Mouse (Mus musculus) frontal cortex, postnatal 36 days (tissue): Measurements from ENCODE around the gene Nudt7.
A peak's percentile ranks its signal among the peaks of the same experiment; 100 is the strongest.

ENCODE experiments used
- DNase-seq, 2 experiments: peaks; one replicate each; pipeline ENCODE4 v3.0.0; 2022; ENCODE audit warnings: low spot score in 2 of 2

The Nudt7 gene

DNA sequence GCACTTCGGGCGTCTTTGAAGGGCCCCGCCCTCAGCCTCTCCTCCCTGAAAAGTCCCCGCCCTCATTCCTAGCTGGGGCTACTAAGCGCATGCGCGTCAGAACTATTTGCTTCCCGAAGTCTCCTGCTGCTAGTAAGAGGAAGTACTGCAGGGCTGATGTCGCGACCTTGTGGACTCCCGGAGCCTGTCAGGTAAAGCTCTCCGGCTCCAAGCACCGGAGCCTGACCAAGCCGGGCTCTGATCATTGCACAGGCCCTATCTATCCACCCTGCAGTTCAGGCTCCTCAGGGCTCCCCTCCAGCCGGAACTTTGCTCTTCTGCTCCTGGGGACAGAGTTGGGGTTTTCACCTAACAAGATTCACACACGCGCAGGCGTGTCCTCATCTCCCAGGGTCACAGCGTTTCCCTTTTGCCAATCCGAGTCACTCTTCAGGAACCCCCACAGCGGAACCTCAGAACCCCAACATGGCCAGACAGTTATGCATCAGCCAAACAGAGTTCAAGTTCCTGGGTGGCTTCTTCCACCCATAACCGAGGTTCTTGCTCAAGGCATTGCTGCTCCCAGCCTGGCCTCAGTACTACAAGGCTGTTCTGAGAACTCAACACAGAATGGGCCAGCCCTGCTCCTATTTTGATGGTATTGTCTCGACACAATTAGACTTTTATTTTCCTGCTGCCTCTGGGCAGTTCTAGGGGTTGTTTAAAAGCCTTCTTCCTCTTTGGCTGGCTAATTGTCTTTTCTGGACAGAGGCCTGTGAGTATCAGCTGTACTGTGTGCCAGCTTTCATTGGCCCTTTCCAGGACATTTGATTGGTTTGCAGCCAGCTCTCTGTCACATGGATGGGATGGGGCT is at the start of gene Nudt7:
Gene Nudt7 (plus strand): TSS at position 48 of the 853 bp plus-strand sequence.
- DNase-seq = peak; percentile 70 to 78

DNA sequence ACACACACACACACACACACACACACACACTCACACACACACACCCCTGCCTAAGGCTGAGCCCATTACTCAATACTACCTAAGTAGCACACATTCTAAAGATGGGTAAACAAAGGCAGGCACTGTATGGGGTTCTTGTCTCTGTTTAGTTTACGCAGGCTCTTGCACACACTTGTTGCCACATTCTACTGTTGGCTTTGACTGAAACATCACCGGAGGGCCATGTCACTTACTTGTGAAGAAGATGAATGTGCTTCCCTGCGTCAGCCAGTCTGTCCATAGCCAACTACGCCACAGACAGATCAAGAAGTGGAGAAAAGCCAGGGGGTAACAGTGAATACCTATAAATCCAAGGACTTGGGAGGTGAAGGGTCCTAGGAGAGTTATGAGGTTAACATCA is 45.4 kb upstream of the Nudt7 start:
- DNase-seq = no peak

DNA sequence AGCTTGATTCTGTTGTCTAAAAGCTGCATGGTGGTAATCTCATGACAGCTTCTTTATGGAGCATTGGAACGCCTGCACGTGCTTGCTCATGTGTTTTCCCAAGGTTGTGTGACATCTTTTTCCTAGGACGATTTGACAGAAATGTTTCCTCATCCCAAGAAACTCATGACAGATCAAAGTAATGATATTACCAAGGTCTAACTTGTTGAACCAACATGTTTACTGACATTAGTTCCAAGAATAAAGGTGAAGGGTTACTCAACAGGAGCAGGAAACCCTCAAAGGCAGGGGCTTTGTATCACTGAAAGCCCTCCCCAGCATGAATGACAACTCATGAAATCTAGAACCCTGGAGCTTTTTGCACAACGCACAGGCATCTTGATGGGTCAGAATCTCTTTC is 42.6 kb upstream of the Nudt7 start:
- DNase-seq = no peak

DNA sequence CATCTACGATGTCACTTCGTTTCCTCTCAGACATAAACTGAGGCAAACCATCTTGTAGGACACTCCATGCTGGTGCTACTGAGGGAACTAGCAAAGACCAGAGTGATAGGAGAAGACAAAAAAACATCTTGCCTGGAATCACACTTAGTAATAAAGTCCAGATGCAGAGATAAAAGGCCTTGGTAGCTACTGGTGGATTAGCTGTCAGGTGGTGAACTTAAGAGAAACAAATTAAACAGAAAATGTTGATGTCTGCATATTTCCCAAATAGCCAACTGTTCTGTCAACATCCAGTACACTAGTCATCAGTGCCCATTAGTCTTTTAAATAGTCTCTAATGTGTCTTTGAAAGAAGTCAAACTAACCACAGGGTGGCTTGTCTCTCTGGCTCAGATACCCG is 40.0 kb upstream of the Nudt7 start:
- no peak for DNase-seq

DNA sequence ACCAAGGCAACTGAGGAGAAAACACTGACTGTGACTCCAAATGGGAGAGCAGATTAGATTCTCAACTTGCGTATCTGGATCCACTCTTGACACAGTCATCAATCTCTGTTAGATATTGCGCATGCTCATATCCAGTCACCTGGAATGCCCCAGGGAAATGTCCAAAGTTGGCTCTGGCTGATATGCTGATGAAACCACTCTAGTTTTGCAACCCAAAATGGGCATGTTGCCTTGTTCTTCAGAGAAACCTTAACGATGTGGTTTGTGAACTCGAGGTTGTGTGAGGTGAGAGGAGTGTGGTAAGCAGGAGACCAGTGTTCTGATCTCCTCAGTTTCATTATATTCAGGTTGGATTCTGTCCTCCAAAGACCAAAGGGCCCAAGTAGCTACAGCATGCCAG is 38.8 kb upstream of the Nudt7 start:
- no peak for DNase-seq

DNA sequence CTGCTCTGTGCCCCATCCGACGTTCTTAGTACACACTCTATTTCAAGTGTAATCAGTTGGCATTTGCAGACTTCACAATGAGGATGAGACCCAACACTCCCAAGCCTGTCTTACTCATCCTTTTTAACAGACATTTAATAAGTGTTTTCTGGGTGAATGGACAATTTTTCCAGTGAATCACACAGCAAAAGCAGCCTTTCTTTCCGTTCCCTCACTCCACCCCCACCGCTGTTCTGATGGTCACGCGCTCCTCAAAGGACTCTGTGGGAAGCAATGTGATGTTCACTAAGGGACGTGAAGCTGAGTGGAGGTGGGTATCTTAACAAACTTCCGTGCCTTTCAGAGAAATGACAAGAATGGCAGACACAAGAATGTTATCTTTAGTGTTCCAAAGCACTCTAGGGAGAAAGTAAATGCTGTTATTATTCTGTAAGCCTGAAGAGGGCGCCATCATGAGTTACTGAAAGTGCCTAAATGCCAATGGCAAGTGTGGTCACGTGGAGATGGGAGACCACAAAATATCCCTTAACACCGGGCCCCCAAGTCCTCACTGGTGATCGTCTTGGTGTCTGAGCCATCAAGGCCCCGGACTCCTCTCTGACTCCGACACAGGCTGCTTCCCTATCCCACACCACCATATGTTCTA is 32.7 kb upstream of the Nudt7 start:
- DNase-seq = no peak

GRCm38 (mm10) chr8:114103401-114103800 is 30.0 kb upstream of the Nudt7 start:
- DNase-seq = peak in 1 of 2 experiments; percentile 30

- DNase-seq = no peak
Measured at GRCm38 (mm10) chr8:114105971-114106370, 27.4 kb upstream of the Nudt7 start.

GRCm38 (mm10) chr8:114109365-114110140 is 23.8 kb upstream of the Nudt7 start:
- DNase-seq = peak in 1 of 2 experiments; percentile 7

DNA sequence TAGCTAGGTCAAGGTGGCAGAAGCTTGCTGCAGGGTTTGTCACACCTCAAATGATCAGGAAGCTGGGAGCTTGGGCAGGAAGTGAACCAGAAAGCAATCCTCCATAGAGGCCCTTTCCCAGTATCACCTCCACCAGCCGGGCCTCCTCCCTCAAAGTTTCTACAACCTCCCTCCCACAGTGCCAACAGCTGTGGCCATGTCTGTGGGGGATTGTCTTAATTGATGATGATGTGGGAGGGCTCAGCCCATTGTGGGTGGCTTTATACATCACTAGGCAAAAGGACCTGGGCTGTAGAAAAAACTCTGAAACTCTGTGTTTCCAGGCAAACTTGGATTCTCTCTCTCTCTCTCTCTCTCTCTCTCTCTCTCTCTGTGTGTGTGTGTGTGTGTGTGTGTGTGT is 18.3 kb upstream of the Nudt7 start:
- no peak for DNase-seq

DNA sequence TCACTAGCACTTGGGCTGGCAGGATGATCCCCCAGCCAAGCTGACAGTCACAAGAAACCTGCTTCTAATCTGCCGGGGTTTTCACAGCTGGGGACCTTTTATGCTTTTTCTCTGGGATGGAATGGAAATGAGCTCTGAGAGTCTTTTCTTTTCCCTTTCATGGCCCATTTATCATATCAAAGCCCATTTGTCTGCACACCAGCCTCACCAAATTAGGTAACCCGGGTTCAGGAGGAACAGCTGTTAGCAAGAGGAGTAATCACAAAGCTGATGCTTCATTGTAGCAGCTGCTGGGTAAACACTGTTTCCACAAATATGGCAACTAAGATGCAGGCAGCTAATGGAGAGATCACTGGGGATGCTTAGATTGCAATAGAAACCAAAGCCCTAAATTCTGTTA is 17.3 kb upstream of the Nudt7 start:
- DNase-seq = no peak

GRCm38 (mm10) chr8:114117439-114117838 is 15.9 kb upstream of the Nudt7 start:
- DNase-seq = no peak

GRCm38 (mm10) chr8:114121781-114122180 is 11.6 kb upstream of the Nudt7 start:
- no peak for DNase-seq

DNA sequence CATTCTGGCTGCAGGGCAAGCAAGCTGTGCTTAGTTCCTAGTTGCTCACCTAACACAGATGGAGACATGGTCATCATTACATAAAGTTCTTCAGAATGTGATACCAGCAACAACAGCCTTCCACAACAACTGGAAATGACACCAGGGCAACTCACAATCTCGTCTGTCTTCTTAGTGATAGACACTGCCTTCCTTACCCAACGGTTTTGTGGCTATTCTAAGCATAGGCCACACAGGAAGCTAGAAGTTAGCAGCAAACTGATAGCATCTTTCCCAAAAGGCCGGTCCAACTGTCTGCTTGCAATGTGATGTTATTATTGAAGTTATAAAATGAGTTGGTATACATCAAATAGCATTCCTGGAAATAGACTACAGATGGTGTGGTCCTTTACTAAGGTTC is 9.7 kb upstream of the Nudt7 start:
- no peak for DNase-seq

DNA sequence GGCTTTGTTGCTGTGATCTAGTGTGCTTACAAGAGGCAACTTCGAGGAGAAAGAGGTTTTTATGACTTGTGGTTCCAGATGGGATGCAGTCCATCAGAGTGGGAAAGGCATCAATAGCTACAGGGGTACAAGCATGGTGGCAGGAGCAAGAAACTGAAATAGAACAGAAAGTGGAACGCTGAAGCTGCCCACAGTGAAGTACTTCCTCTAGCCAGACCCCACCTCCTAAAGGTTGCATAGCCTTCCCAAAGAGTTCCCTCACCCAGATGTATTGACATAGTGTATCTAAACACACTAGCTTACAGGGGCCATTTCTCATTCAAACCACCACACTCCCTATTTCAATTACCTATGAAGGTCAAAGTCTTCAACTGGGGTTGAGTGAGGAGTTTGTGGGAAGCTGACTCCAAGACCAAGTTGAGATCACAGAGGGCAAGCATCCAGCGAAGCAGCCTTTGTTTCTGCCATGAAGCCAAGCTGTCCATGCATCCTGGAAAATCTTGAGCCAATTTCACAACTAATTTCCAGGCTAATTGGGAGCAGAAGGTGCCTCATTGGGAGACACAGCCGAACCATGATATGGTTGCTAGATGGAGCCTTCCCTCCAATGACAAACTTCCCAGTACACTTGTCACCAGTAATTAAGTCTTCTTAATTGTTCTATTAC is 9.1 kb upstream of the Nudt7 start:
- DNase-seq = no peak

GRCm38 (mm10) chr8:114130838-114131237 is 2.5 kb upstream of the Nudt7 start:
- DNase-seq = no peak

GRCm38 (mm10) chr8:114131421-114131820 is 1.9 kb upstream of the Nudt7 start:
- DNase-seq = no peak

- no peak for DNase-seq
Measured at GRCm38 (mm10) chr8:114133050-114133509, 277 bp upstream of the Nudt7 start.

DNA sequence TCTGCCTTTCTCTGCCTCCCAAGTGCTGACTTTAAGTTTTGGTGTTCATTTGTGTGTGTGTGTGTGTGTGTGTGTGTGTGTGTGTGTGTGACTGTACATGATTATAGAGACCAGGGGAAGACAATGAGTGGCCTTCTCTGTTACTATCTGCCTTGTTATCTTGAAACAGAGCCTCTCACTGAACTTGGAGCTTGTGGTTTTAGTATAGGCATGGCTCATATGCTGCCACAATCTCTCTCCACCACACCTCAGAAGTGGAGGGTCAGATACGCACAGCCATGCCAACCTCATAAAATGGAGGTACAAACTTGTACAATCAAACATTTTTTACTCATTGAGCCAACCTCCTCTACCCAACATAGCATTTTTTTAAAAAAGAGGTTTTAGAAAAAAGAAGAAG is 3.4 kb downstream of the Nudt7 start:
- no peak for DNase-seq

DNA sequence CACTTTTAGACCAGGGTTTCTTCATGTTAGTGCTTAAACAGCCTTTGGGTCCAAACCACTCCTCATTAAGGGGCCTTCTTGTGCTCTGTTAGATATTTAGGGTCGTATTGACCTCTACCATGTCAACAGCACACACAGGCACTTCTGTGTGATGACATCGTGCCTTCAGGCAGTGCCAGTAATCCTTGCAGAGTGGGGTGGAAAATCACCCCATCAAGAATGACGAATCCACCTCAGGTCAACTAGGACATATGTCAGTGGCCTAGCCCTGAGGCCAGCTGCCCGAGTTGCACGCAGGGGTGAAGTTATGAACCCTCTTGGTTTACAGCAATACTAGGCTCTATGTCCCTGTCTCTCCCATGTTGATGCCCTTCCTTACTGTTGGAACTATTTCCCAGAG is 3.8 kb downstream of the Nudt7 start:
- no peak for DNase-seq

DNA sequence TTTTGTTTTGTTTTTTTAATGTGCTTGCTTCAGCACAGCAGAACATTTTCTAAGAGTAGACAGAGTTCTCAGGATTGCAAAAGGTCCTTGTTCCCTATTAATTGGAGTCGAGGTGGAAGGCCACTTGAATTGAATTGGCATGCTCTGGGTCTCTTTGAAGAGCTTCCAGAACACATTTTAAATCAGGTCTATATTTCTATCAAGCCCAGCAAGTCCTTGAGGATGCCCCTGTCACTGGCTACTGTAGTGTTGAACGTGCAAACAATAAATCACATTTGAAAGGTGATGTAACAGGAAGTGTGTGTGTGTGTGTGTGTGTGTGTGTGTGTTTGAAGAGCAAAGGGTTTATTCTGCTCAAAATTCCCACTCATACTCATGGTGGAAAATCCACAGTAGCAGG is 7.1 kb downstream of the Nudt7 start:
- no peak for DNase-seq

DNA sequence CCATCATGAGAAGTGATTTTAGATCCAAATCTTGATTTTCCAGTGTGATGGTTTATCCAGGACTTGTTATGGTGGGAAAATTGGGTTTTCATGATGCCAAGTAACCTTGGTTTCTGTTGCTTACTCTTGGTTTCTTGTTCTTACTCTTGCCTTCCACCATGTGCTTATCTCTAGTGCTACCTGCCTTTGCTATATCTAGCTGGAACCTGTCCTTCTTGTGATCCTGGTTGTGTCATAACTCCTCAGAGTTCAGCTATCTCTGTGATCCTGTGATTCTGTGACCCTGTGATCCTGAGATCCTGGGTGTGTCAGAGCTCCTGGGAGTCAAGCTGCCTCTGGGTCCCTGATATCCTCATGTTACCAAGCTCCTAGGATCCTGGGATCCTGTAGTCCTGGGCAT is 8.8 kb downstream of the Nudt7 start:
- no peak for DNase-seq
